Mouse (Mus musculus) forebrain, embryonic 12.5 days (tissue): ENCODE data around the gene Rin2. TPM values are rescaled to one million over a fixed set of nuclear protein-coding genes. Genes with fewer than 3 reads are reported as not detected.

Source experiments
- ATAC-seq: fragments of 200-750 bp; cut with Nextera tagmentation; 2 replicates; pipeline ENCODE4 v1.8.0; 2017; ENCODE audit warnings: moderate TSS enrichment; ENCODE audit not compliant: low FRiP score
- H3K27ac ChIP-seq: fragments of 300-500 bp; sonication (generic); 2 replicates; pipeline ENCODE4 v1.5.1; 2016; ENCODE audit warnings: mild to moderate bottlenecking
- H3K27me3 ChIP-seq: fragments of 300-500 bp; sonication (generic); 2 replicates; pipeline ENCODE4 v1.6.1; 2016; ENCODE audit warnings: mild to moderate bottlenecking
- H3K36me3 ChIP-seq: fragments of 300-500 bp; sonication (generic); replicated peaks from 2 replicates; pipeline ENCODE4 v1.6.1; 2016; ENCODE audit warnings: mild to moderate bottlenecking
- H3K4me1 ChIP-seq: fragments of 300-500 bp; sonication (generic); 2 replicates; pipeline ENCODE4 v1.6.1; 2016
- H3K4me2 ChIP-seq: fragments of 300-500 bp; sonication (generic); 2 replicates; pipeline ENCODE4 v1.6.1; 2016; ENCODE audit warnings: mild to moderate bottlenecking, moderate library complexity
- H3K4me3 ChIP-seq: fragments of 300-500 bp; sonication (generic); replicated peaks from 2 replicates; pipeline ENCODE4 v1.5.1; 2016; ENCODE audit warnings: mild to moderate bottlenecking
- H3K9ac ChIP-seq: fragments of 300-500 bp; sonication (generic); 2 replicates; pipeline ENCODE4 v1.6.1; 2016; ENCODE audit warnings: mild to moderate bottlenecking
- H3K9me3 ChIP-seq: fragments of 300-500 bp; sonication (generic); 2 replicates; pipeline ENCODE4 v1.6.1; 2016
- WGBS: fragments of 180-500 bp; shearing (Covaris S2); methylation state at CpG from one replicate; pipeline ENCODE4 v1.1.7; 2016; 5-methylcytosine and 5-hydroxymethylcytosine counted together
- polyA plus RNA-seq: library from polyadenylated mRNA; unstranded; fragments of >200 nt; fragmentation: Nextera tagmentation; extraction: Ambion mirVana; gene quantifications from 2 replicates; pipeline ENCODE4 v1.2.1, GENCODE M21; 2016

Gene Rin2
- polyA plus RNA-seq, 1 experiment from 2014 or later, result 14.0 TPM

DNA sequence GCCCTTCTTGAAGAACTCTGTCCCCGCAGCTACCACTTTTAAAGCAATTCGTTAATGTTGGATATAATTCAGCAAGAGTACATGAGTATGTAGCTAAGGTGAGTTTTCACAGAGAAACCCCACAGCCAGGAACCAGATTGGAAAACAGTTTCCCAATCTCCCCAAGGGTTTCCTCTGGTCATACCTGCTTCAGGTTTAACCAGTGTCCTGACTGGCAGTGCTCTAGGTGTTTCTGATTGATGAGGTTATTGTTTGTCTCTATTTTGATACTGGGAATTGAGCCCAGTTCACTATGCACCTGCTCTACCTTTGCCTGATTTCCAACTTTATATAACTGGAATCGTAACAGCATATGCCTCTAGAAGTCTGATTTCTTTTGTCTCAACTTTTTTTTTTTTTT, 153.6 kb downstream of the Rin2 start:
- Histone ChIP-seq H3K4me3 (no peak overlapping the region), H3K4me1 (peaks cover 17% of the 10 kb centered on the region), H3K36me3 (no peaks in the 10 kb centered on the region), H3K27ac (no peak overlapping the region), H3K27me3 (no peaks in the 10 kb centered on the region), H3K9ac (no peak overlapping the region), H3K9me3 (no peaks in the 10 kb centered on the region), H3K4me2 (no peak overlapping the region)
- WGBS, result 88% methylated on average over 3 of the region's 3 CpGs
- ATAC-seq, result no peak

DNA sequence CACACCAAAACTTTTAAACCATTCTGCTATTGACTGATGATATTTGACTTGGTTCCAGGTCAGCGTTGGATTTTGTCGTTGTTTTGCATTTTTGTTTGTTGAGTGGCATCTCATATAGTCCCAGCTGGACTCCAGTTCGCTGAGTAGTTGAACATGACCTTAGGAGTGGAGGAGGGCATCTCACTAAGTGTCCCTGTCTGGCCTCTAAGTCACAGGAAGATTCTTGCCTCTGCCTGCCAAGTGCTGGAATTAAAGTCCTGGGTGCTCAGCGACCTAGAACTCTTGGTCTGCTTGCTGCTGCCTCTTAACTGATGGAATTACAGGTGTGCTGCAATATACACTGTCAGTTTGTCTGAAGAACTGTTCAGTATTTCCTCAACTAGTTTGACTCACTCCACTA, 154.2 kb downstream of the Rin2 start:
- ATAC-seq, result no peak
- H3K27me3 ChIP-seq, result no peaks in the 10 kb centered on the region
- no peak overlapping the region for H3K9ac ChIP-seq
- 91% methylated on average over 4 of the region's 4 CpGs for WGBS
- H3K4me1 ChIP-seq, result peaks cover 17% of the 10 kb centered on the region
- H3K9me3 ChIP-seq, result no peaks in the 10 kb centered on the region
- H3K36me3 ChIP-seq, result no peaks in the 10 kb centered on the region
- no peak overlapping the region for H3K4me2 ChIP-seq
- H3K4me3 ChIP-seq, result no peak overlapping the region
- no peak overlapping the region for H3K27ac ChIP-seq

DNA sequence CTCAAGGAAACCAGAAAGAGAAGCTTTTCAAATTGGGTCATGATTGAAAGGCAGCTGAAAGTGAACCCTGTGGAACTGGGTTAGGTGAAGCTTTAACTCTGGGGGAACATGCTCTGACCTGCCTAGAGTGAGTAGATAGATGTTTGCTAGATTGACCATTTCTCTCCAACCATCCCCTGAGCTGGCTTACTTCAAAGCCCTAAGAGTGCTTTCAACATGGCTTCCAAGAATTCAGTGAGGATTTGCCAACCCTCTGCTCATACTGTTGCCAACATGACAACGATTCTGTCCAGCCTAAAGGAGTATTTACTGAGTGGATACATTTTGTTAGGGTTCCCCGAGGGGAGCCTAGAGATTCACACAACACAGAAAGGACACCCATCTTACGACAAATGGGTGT, 155.4 kb downstream of the Rin2 start:
- ATAC-seq, result no peak
- Histone ChIP-seq H3K4me2 (no peak overlapping the region), H3K9ac (no peak overlapping the region), H3K27ac (no peak overlapping the region), H3K27me3 (no peaks in the 10 kb centered on the region), H3K36me3 (no peaks in the 10 kb centered on the region), H3K4me3 (no peak overlapping the region), H3K4me1 (peaks cover 17% of the 10 kb centered on the region), H3K9me3 (no peaks in the 10 kb centered on the region)
- WGBS, result 88% methylated on average over 3 of the region's 3 CpGs

DNA sequence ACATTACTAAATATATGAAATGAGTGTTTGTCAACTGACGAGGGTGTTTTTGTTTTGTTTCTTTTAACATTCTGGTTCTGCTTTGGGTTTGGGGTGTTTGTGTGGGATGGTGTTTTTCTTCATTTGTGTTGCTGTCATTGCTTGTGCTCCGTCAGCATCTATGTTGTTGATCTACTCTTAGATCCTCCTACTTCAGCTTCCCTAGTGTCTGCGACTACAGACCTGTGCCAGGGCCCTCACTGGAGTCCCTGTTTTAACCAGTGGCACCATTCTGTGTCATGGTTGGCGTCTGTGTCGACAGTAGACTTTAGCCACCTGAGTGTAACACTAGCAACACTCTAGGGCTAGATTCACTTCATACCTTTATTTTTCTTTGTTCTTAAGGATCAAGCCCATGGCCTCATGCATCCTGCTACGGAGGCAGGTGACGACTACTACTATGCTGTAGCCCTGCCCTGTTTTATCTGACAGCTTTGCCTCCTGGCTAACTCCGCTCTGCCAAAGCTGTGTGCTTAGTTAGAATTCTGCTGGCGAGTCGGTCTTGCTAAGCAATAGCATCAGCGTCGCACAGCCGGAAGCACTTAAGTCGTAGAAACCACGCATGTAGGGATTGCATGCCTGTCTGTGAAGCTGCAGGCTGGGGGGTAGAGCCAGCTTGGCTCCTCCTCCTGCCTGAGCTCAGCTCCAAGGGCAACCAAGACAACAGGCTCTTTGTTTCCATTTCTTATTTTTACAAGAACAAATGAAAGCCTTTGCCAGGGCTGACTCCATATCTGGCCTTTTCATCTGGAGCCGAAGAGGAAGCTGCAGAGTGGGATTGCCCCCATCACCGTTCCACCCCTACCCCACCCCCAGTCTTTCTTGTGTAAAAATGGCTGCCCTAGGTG, 157.2 kb downstream of the Rin2 start:
- WGBS, result 44% methylated on average over 17 of the region's 17 CpGs
- Histone ChIP-seq H3K4me1 (peaks cover 17% of the 10 kb centered on the region), H3K36me3 (no peaks in the 10 kb centered on the region), H3K27me3 (no peaks in the 10 kb centered on the region), H3K4me2 (peak overlapping the region; percentile 17; the same call in 1 of the 2 replicates), H3K9me3 (no peaks in the 10 kb centered on the region), H3K27ac (peak overlapping the region; percentile 76), H3K4me3 (0 out of 2 replicates have a peak overlapping the region, but pooled peaks have one; percentile 4), H3K9ac (no peak overlapping the region)
- ATAC-seq, result peak; percentile 92

DNA sequence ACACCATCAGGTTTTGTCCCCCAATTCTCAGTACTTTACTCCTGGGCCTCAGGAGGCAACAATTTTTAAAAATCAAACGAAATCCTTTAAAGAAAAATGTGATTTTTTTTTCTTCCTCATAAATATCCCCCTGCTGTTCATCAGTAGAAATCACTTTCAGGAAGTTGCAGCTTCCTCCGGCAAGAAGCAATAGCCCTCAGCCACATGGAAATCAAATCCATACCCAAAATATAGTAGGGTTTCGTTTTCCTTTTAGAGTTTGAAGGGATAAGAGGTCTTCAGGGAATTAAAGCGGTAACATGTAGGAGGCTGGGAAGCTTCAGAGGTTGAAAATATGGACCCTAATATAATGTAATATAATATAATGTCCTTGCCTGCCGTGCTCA, 157.8 kb downstream of the Rin2 start:
- no peak overlapping the region for H3K4me3 ChIP-seq
- ATAC-seq, result no peak
- WGBS, result 69% methylated on average over 5 of the region's 5 CpGs
- no peaks in the 10 kb centered on the region for H3K27me3 ChIP-seq
- H3K36me3 ChIP-seq, result no peaks in the 10 kb centered on the region
- H3K4me1 ChIP-seq, result peaks cover 17% of the 10 kb centered on the region
- H3K9ac ChIP-seq, result no peak overlapping the region
- no peaks in the 10 kb centered on the region for H3K9me3 ChIP-seq
- H3K4me2 ChIP-seq, result peak overlapping the region; percentile 17; the same call in 1 of the 2 replicates
- peak overlapping the region; percentile 76 for H3K27ac ChIP-seq

DNA sequence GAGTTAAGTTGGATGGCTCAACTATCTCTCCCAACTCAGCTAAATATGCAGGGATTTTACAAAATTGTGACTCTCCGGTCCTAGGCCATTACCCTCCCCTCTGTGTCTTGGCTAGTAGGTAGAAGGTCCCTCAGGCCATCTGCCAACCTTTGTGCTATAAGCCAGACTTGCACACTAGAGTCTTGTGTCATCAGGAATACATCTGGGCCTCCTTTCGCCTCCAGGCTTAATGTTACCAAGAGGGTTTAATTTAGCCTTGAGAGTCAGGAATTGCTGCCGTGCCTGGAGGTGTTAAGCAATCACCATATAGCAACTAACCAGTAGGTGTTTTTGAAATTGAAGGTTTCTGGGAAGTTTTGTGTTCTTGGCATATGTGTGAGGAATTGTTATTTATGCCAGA, 158.3 kb downstream of the Rin2 start:
- WGBS, result 89% methylated on average over 3 of the region's 3 CpGs
- H3K4me1 ChIP-seq, result peaks cover 17% of the 10 kb centered on the region
- H3K9me3 ChIP-seq, result no peaks in the 10 kb centered on the region
- no peaks in the 10 kb centered on the region for H3K36me3 ChIP-seq
- H3K9ac ChIP-seq, result no peak overlapping the region
- H3K27me3 ChIP-seq, result no peaks in the 10 kb centered on the region
- H3K4me2 ChIP-seq, result no peak overlapping the region
- no peak for ATAC-seq
- H3K27ac ChIP-seq, result peak overlapping the region; percentile 76
- H3K4me3 ChIP-seq, result no peak overlapping the region

DNA sequence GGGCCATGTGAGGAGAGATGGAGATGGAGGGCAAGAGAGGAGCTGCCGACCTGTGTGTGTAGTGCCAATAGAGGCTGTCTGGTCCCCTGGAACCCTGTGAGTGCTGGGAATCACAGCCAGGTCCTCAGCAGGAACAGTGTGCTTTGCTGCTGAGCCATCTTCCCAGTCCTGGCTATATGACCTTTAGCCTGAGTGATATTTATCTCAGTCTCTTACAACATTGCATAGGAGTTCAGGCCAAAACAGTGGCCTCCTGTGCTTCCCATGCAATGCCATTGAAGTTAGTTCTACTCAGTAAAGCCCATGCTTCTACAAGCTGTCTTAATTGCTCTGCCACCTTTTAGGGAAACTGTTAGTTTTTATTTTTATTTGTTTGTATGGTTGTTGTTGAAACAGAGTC, 160.9 kb downstream of the Rin2 start:
- Histone ChIP-seq H3K27me3 (no peaks in the 10 kb centered on the region), H3K9ac (no peak overlapping the region), H3K9me3 (no peaks in the 10 kb centered on the region), H3K27ac (no peak overlapping the region), H3K4me2 (no peak overlapping the region), H3K4me3 (no peak overlapping the region), H3K36me3 (no peaks in the 10 kb centered on the region), H3K4me1 (peaks cover 25% of the 10 kb centered on the region)
- 89% methylated on average over 1 of the region's 1 CpGs for WGBS
- no peak for ATAC-seq

DNA sequence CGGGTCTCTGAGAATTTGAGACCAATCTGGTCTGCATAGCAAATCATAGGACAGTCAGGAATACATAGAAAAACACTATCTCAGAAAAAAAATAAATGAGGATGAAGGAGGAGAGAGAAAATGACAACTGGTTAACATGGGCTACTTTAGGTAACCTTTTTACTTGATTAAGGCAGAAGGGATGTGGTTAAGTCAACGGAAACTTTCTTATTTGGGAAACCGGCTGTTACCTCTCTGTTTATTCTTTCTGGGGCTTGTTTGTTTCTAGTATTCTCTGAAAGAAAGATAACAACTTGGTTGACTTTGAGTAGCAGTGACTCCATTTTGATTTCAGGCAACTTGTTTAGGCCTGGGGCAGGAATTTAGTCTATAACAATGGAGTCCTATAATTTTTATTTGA, 163.7 kb downstream of the Rin2 start:
- Histone ChIP-seq H3K9ac (no peak overlapping the region), H3K4me3 (no peak overlapping the region), H3K27me3 (no peaks in the 10 kb centered on the region), H3K36me3 (no peaks in the 10 kb centered on the region), H3K27ac (no peak overlapping the region), H3K9me3 (no peaks in the 10 kb centered on the region), H3K4me2 (no peak overlapping the region), H3K4me1 (peaks cover 7% of the 10 kb centered on the region; the same call in 1 of the 2 replicates)
- no peak for ATAC-seq
- 85% methylated on average over 3 of the region's 3 CpGs for WGBS

DNA sequence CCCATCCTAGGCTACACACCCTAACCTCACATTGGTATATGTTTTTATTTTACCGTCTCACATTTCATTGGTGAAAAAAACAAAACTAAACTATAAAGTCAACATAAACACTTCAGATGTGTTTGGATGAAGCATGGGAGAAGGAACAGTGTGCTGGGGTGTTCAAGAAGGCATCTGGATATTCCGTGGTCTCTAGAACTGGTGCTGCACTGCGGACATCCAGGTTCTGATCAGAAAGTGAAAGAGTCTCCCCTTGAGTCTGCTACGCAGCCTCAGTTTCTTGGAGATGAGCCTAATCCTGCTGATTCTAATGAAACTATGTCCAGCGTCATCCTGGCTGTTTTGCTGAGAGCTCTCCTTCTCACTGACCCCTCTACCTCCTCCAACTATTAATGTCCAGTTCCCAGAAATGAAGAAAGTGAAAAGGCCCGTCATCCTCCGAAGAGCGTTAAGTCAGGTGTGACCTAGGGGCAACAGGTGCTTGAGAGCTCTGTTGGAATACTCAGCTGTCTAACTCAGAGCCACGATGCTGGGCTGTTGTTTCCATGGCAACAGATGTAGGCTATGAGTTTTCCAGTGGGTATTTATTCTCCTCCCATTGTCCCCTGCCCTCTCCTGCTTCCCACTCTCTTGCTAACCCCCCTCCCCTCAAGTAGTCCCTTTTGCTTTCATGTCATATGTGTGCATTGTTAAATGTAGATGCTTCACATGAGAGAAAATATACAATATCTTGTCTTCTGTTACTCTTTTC, 164.7 kb downstream of the Rin2 start:
- Histone ChIP-seq H3K36me3 (no peaks in the 10 kb centered on the region), H3K4me1 (peaks cover 7% of the 10 kb centered on the region; the same call in 1 of the 2 replicates), H3K27me3 (no peaks in the 10 kb centered on the region), H3K9ac (no peak overlapping the region), H3K4me2 (no peak overlapping the region), H3K27ac (no peak overlapping the region), H3K9me3 (no peaks in the 10 kb centered on the region), H3K4me3 (no peak overlapping the region)
- ATAC-seq, result peak; percentile 58; the same call in 1 of the 2 replicates
- WGBS, result 72% methylated on average over 9 of the region's 9 CpGs

DNA sequence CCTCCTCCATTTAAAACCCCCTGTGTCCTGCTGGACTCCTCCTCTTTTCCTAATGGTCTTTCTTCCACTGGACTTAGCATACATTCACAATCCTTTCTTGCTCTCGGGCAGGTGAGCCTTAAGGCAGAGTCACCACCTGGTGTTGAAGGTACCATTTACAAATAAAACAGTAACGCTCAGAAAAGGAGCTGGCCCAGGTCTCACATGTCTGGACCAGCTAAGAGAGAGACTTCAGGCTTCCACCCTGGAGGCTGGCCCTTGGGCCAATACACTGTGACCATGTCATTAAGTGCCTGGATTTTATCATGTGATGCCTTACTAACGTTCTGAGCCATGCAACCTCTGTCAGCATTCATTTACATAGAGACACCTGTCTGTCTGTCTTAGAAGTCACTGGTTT, 165.3 kb downstream of the Rin2 start:
- Histone ChIP-seq H3K27me3 (no peaks in the 10 kb centered on the region), H3K4me2 (no peak overlapping the region), H3K9ac (no peak overlapping the region), H3K27ac (no peak overlapping the region), H3K9me3 (no peaks in the 10 kb centered on the region), H3K36me3 (no peaks in the 10 kb centered on the region), H3K4me3 (no peak overlapping the region), H3K4me1 (peaks cover 7% of the 10 kb centered on the region; the same call in 1 of the 2 replicates)
- WGBS, result 81% methylated on average over 3 of the region's 3 CpGs
- 0 out of 2 replicates have a peak, but pooled peaks have one; percentile 33 for ATAC-seq

DNA sequence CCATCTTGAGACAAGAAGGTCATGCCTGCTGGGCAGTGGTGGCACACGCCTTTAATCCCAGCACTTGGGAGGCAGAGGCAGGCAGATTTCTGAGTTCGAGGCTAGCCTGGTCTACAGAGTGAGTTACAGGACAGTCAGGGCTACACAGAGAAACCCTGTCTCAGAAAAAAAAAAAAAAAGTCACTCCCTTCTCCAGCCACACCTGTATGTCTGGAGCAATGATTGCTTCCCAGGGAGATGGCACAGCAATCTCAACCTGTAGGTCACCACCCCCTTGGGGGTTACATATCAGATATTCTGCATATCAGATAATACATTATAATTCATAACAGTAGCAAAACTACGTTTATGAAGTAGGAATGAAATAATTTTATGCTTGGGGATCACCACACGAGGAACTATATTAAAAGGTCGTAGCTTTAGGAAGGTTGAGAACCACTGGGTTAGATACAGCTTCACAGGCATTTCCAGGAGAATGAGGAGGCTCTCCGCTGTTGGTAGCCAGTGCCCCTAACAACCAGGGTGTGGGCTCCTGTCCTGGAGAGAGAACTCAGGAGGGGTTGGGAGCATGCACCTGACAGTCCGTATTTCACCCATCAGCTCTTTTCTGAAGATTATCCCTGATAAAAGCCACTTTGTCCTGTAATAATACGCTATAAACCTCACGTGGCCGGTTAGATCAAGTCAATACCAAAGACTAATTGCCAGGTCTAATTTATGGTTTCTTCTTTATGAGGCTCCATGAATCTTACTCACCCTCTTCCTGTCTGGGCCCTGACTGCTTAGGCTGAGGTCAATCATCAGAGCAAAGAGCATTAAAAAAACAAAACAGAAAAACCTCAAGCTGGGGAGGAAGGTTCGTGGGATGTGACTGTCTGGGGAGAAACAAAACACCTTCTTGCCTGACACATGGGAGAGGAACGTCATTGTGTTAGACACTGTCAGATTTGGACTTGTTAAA, 166.2 kb downstream of the Rin2 start:
- no peaks in the 10 kb centered on the region for H3K36me3 ChIP-seq
- H3K9ac ChIP-seq, result no peak overlapping the region
- no peaks in the 10 kb centered on the region for H3K9me3 ChIP-seq
- no peak for ATAC-seq
- 84% methylated on average over 12 of the region's 12 CpGs for WGBS
- H3K4me1 ChIP-seq, result peaks cover 7% of the 10 kb centered on the region; the same call in 1 of the 2 replicates
- no peak overlapping the region for H3K27ac ChIP-seq
- H3K27me3 ChIP-seq, result no peaks in the 10 kb centered on the region
- no peak overlapping the region for H3K4me2 ChIP-seq
- H3K4me3 ChIP-seq, result no peak overlapping the region

DNA sequence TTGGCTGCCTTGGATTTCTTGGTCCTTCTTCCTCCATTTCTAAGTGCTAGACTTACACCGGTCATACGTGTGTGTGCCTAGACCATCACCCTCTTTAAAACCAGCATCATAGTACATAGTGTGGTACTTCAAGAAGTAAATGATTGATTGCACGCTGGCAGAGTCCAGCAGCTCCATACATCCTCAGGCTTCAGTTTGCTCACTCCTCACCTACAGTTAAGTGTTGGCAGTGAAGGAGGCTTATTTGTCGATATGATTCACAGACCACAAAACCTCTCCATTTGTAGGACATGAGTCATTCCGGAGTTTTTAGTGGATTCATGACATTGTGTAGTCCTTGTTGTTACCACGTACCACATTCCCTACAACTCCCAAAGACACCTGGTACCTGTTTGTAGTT, 168.3 kb downstream of the Rin2 start:
- ATAC-seq, result no peak
- 93% methylated on average over 6 of the region's 6 CpGs for WGBS

More for the DNA sequence above, 168.3 kb downstream of the Rin2 start:
- no peaks in the 10 kb centered on the region for H3K36me3 ChIP-seq
- H3K4me2 ChIP-seq, result no peak overlapping the region
- no peaks in the 10 kb centered on the region for H3K27me3 ChIP-seq
- H3K27ac ChIP-seq, result no peak overlapping the region
- peaks cover 7% of the 10 kb centered on the region; the same call in 1 of the 2 replicates for H3K4me1 ChIP-seq
- H3K9me3 ChIP-seq, result no peaks in the 10 kb centered on the region
- no peak overlapping the region for H3K9ac ChIP-seq
- H3K4me3 ChIP-seq, result no peak overlapping the region
